Mouse (Mus musculus) neural tube, embryonic 11.5 days (tissue): ENCODE measurements around the gene Dock4. TPM values are rescaled to one million over a fixed set of nuclear protein-coding genes. Genes with fewer than 3 reads are reported as not detected.

Experiments
- ATAC-seq: fragments of 200-750 bp; cut with Nextera tagmentation; 2 replicates; pipeline ENCODE4 v1.8.0; 2017; ENCODE audit warnings: moderate number of reproducible peaks, mild to moderate bottlenecking, moderate TSS enrichment, moderate library complexity; ENCODE audit not compliant: insufficient read depth, low FRiP score, low TSS enrichment
- DNase-seq: peaks from one replicate; pipeline ENCODE4 v3.0.0-alpha.2; 2015; ENCODE audit warnings: low spot score
- H3K27ac ChIP-seq: fragments of 300-500 bp; sonication (generic); 2 replicates; pipeline ENCODE4 v1.5.1; 2014; ENCODE audit warnings: low read depth, mild to moderate bottlenecking, low read length
- H3K27me3 ChIP-seq: fragments of 300-500 bp; sonication (generic); 2 replicates; pipeline ENCODE4 v1.6.1; 2014; ENCODE audit warnings: mild to moderate bottlenecking, low read length, mixed read lengths; ENCODE audit not compliant: control insufficient read depth, insufficient read depth
- H3K36me3 ChIP-seq: fragments of 300-500 bp; sonication (generic); 2 replicates; pipeline ENCODE4 v1.6.1; 2014; ENCODE audit warnings: mild to moderate bottlenecking, low read length, moderate library complexity, mixed read lengths; ENCODE audit not compliant: control insufficient read depth, insufficient read depth
- H3K4me1 ChIP-seq: fragments of 300-500 bp; sonication (generic); 2 replicates; pipeline ENCODE4 v1.6.1; 2014; ENCODE audit warnings: low read length, mixed read lengths; ENCODE audit not compliant: control insufficient read depth, insufficient read depth
- H3K4me2 ChIP-seq: fragments of 300-500 bp; sonication (generic); 2 replicates; pipeline ENCODE4 v1.6.1; 2014; ENCODE audit warnings: low read depth, mild to moderate bottlenecking, moderate library complexity
- H3K4me3 ChIP-seq: fragments of 300-500 bp; sonication (generic); 2 replicates; pipeline ENCODE4 v1.5.1; 2014; ENCODE audit warnings: low read depth, low read length
- H3K9ac ChIP-seq: fragments of 300-500 bp; sonication (generic); 2 replicates; pipeline ENCODE4 v1.6.1; 2014; ENCODE audit warnings: mild to moderate bottlenecking, low read length
- H3K9me3 ChIP-seq: fragments of 300-500 bp; sonication (generic); 2 replicates; pipeline ENCODE4 v1.6.1; 2016; ENCODE audit warnings: low read length; ENCODE audit not compliant: control insufficient read depth
- WGBS: fragments of 180-500 bp; shearing (Covaris S2); extraction: QIAGEN DNeasy Blood & Tissue Kit; methylation state at CpG from one replicate; pipeline ENCODE4 v1.1.7; 2014; 5-methylcytosine and 5-hydroxymethylcytosine counted together
- polyA plus RNA-seq: library from polyadenylated mRNA; unstranded; fragments of >200 nt; fragmentation: Nextera tagmentation; extraction: Ambion mirVana; gene quantifications from 2 replicates; pipeline ENCODE4 v1.2.1, GENCODE M21; 2014

Dock4 gene
- polyA plus RNA-seq, 1 experiment from 2014 or later: 19.6 TPM

GRCm38 (mm10) chr12:40795768-40796167 is 350.0 kb downstream of the Dock4 start:
- Histone ChIP-seq H3K27me3 (no peaks in the 10 kb centered on the region), H3K36me3 (no peaks in the 10 kb centered on the region), H3K4me2 (no peak overlapping the region), H3K27ac (no peak overlapping the region), H3K4me3 (no peak overlapping the region), H3K4me1 (no peaks in the 10 kb centered on the region), H3K9ac (no peak overlapping the region), H3K9me3 (no peaks in the 10 kb centered on the region)
- no peak for DNase-seq
- ATAC-seq: no peak
- 39% methylated on average over 2 of the region's 2 CpGs for WGBS

GRCm38 (mm10) chr12:40796813-40797491 is 351.2 kb downstream of the Dock4 start:
- no peak overlapping the region for H3K27ac ChIP-seq
- 46% methylated on average over 14 of the region's 14 CpGs for WGBS

GRCm38 (mm10) chr12:40797561-40798343 is 352.0 kb downstream of the Dock4 start:
- 50% methylated on average over 9 of the region's 9 CpGs for whole genome bisulfite sequencing
- H3K4me3 ChIP-seq: no peak overlapping the region
- no peaks in the 10 kb centered on the region for H3K9me3 ChIP-seq
- no peak overlapping the region for H3K4me2 ChIP-seq
- no peaks in the 10 kb centered on the region for H3K4me1 ChIP-seq
- no peak for ATAC-seq
- DNase-seq: no peak
- H3K36me3 ChIP-seq: no peaks in the 10 kb centered on the region
- no peak overlapping the region for H3K27ac ChIP-seq
- H3K27me3 ChIP-seq: no peaks in the 10 kb centered on the region
- no peak overlapping the region for H3K9ac ChIP-seq

More at GRCm38 (mm10) chr12:40796813-40797491, 351.2 kb downstream of the Dock4 start:
- ATAC-seq (no peak), DNase-seq (no peak)
- H3K9me3 ChIP-seq: no peaks in the 10 kb centered on the region
- no peaks in the 10 kb centered on the region for H3K27me3 ChIP-seq
- H3K4me3 ChIP-seq: no peak overlapping the region
- no peak overlapping the region for H3K9ac ChIP-seq
- H3K4me1 ChIP-seq: no peaks in the 10 kb centered on the region
- no peaks in the 10 kb centered on the region for H3K36me3 ChIP-seq
- no peak overlapping the region for H3K4me2 ChIP-seq

GRCm38 (mm10) chr12:40798344-40799017 is 352.7 kb downstream of the Dock4 start:
- 76% methylated on average over 5 of the region's 5 CpGs for WGBS
- Histone ChIP-seq H3K36me3 (no peaks in the 10 kb centered on the region), H3K9ac (no peak overlapping the region), H3K4me2 (no peak overlapping the region), H3K9me3 (no peaks in the 10 kb centered on the region), H3K4me3 (no peak overlapping the region), H3K27ac (no peak overlapping the region), H3K4me1 (no peaks in the 10 kb centered on the region), H3K27me3 (no peaks in the 10 kb centered on the region)
- DNase-seq (no peak), ATAC-seq (no peak)

- Histone ChIP-seq H3K36me3 (no peaks in the 10 kb centered on the region), H3K4me3 (no peak overlapping the region), H3K4me2 (no peak overlapping the region), H3K9me3 (no peaks in the 10 kb centered on the region), H3K27ac (no peak overlapping the region), H3K4me1 (no peaks in the 10 kb centered on the region), H3K27me3 (no peaks in the 10 kb centered on the region), H3K9ac (no peak overlapping the region)
- DNase-seq (no peak), ATAC-seq (no peak)
- 80% methylated on average over 3 of the region's 3 CpGs for WGBS
Observed at GRCm38 (mm10) chr12:40801456-40801855, 355.7 kb downstream of the Dock4 start.

- ATAC-seq: no peak
Observed at GRCm38 (mm10) chr12:40805257-40805656, 359.5 kb downstream of the Dock4 start.

GRCm38 (mm10) chr12:40807916-40808315 is 362.2 kb downstream of the Dock4 start:
- WGBS: 87% methylated on average over 1 of the region's 1 CpGs
- DNase-seq: no peak
- no peak for ATAC-seq
- no peaks in the 10 kb centered on the region for H3K27me3 ChIP-seq
- no peak overlapping the region for H3K9ac ChIP-seq
- no peaks in the 10 kb centered on the region for H3K36me3 ChIP-seq
- H3K4me3 ChIP-seq: no peak overlapping the region
- H3K4me1 ChIP-seq: no peaks in the 10 kb centered on the region
- no peak overlapping the region for H3K27ac ChIP-seq
- H3K9me3 ChIP-seq: no peaks in the 10 kb centered on the region
- no peak overlapping the region for H3K4me2 ChIP-seq

More at GRCm38 (mm10) chr12:40805257-40805656, 359.5 kb downstream of the Dock4 start:
- no peak overlapping the region for H3K4me2 ChIP-seq
- H3K27ac ChIP-seq: no peak overlapping the region
- DNase-seq: no peak
- H3K4me3 ChIP-seq: no peak overlapping the region
- H3K27me3 ChIP-seq: no peaks in the 10 kb centered on the region
- H3K4me1 ChIP-seq: no peaks in the 10 kb centered on the region
- WGBS: 84% methylated on average over 2 of the region's 2 CpGs
- H3K36me3 ChIP-seq: no peaks in the 10 kb centered on the region
- H3K9ac ChIP-seq: no peak overlapping the region
- H3K9me3 ChIP-seq: no peaks in the 10 kb centered on the region

- H3K4me2 ChIP-seq: no peak overlapping the region
- no peaks in the 10 kb centered on the region for H3K9me3 ChIP-seq
- no peak for ATAC-seq
- no peak for DNase-seq
- no peaks in the 10 kb centered on the region for H3K36me3 ChIP-seq
- no peak overlapping the region for H3K9ac ChIP-seq
- no peaks in the 10 kb centered on the region for H3K27me3 ChIP-seq
- H3K4me3 ChIP-seq: no peak overlapping the region
- 57% methylated on average over 2 of the region's 2 CpGs for WGBS
- H3K4me1 ChIP-seq: no peaks in the 10 kb centered on the region
- no peak overlapping the region for H3K27ac ChIP-seq
Observed at GRCm38 (mm10) chr12:40813474-40813873, 367.7 kb downstream of the Dock4 start.
